12 mouse cellular contexts compared by ENCODE assay signal in genomic region chr5:50027001-50027400, GRCm38 (mm10). TPM values are rescaled to one million over a fixed set of nuclear protein-coding genes. Genes with fewer than 3 reads are reported as not detected.
A peak's percentile ranks its signal among the peaks of the same experiment; 100 is the strongest.
DNase-seq lines count a peak whose midpoint lies in the region; ATAC-seq and TF ChIP-seq lines count a peak whose summit lies in the region.
"Had no signal": no experiment of that assay in that cellular context is flagged by ENCODE, and none has a peak within 500 bp of the region (broad histone marks: within the 10 kb centered on the region; RNA-seq: fewer than 3 reads in every experiment).

No protein-coding gene starts in this region.

- DNase-seq in heart, adult 18-20 months = no peak
- peak; percentile 75 for DNase-seq in lung, embryonic 14.5 days
- no peak for DNase-seq in lung, postnatal 4 days
- peak; percentile 65 for DNase-seq in embryonic facial prominence, embryonic 14.5 days (ENCODE audit: low spot score)
- peak; percentile 27 for DNase-seq in heart, postnatal 4 days
- no peak for DNase-seq in cerebellum, adult 11-12 months
- no peak for DNase-seq in liver
- DNase-seq: gastrocnemius, postnatal 25 days; right cerebral cortex, postnatal 25 days had no signal

- H3K4me3 ChIP-seq in heart, embryonic 13.5 days = no peak overlapping the region
- H3K4me3 ChIP-seq in lung, embryonic 14.5 days (ENCODE audit: low read depth, low read length) = no peak overlapping the region
- no peak overlapping the region for H3K4me3 ChIP-seq in embryonic facial prominence, embryonic 14.5 days (ENCODE audit: low read depth, low read length)
- H3K4me3 ChIP-seq: kidney, embryonic 15.5 days; liver, embryonic 12.5 days had no signal

- H3K27me3 ChIP-seq in heart, embryonic 13.5 days (replicated peaks) = no peaks in the 10 kb centered on the region
- no peaks in the 10 kb centered on the region for H3K27me3 ChIP-seq in lung, embryonic 14.5 days (ENCODE audit: insufficient read depth, low read length)
- H3K27me3 ChIP-seq in embryonic facial prominence, embryonic 14.5 days (replicated peaks; ENCODE audit: control insufficient read depth, insufficient read depth, low read length) = no peaks in the 10 kb centered on the region
- H3K27me3 ChIP-seq: kidney, embryonic 15.5 days; liver, embryonic 12.5 days had no signal

- peaks cover 48% of the 10 kb centered on the region for H3K4me1 ChIP-seq in heart, embryonic 13.5 days
- H3K4me1 ChIP-seq in lung, embryonic 14.5 days (ENCODE audit: insufficient read depth) = peaks cover 24% of the 10 kb centered on the region
- H3K4me1 ChIP-seq in embryonic facial prominence, embryonic 14.5 days (ENCODE audit: control insufficient read depth, insufficient read depth, low read length) = peaks cover 21% of the 10 kb centered on the region

- no peak for TF ChIP-seq CTCF in lung, embryonic 14.5 days (IDR thresholded peaks at IDR 0.05; ENCODE audit: low read depth)

- ATAC-seq in heart, embryonic 13.5 days (ENCODE audit: extremely low read depth, insufficient number of reproducible peaks, low FRiP score, low TSS enrichment) = no peak
- peak; percentile 61; the same call in 1 of the 2 replicates for ATAC-seq in lung, embryonic 14.5 days (ENCODE audit: insufficient read depth)
- ATAC-seq in embryonic facial prominence, embryonic 14.5 days (ENCODE audit: low read depth) = no peak
- ATAC-seq: liver, embryonic 12.5 days had no signal

- no peak overlapping the region for H3K4me2 ChIP-seq in heart, embryonic 13.5 days
- no peak overlapping the region for H3K4me2 ChIP-seq in lung, embryonic 14.5 days
- H3K4me2 ChIP-seq in embryonic facial prominence, embryonic 14.5 days (ENCODE audit: low read depth, low read length) = no peak overlapping the region
- H3K4me2 ChIP-seq: kidney, embryonic 15.5 days; liver, embryonic 12.5 days had no signal

- no peaks in the 10 kb centered on the region for H3K9me3 ChIP-seq in heart, embryonic 13.5 days
- H3K9me3 ChIP-seq in lung, embryonic 14.5 days (ENCODE audit: low read depth, low read length) = no peaks in the 10 kb centered on the region
- no peaks in the 10 kb centered on the region for H3K9me3 ChIP-seq in embryonic facial prominence, embryonic 14.5 days (ENCODE audit: control insufficient read depth, low read length)
- H3K9me3 ChIP-seq: kidney, embryonic 15.5 days; liver, embryonic 12.5 days had no signal

- H3K27ac ChIP-seq in heart, embryonic 13.5 days (replicated peaks) = peak overlapping the region; percentile 61
- peak overlapping the region; percentile 55 for H3K27ac ChIP-seq in lung, embryonic 14.5 days (ENCODE audit: low read depth)
- no peak overlapping the region; the same call in 1 of the 2 replicates for H3K27ac ChIP-seq in embryonic facial prominence, embryonic 14.5 days (replicated peaks; ENCODE audit: low read depth, low read length)
- H3K27ac ChIP-seq: kidney, embryonic 15.5 days; liver, embryonic 12.5 days had no signal

- peaks cover 27% of the 10 kb centered on the region for H3K36me3 ChIP-seq in heart, embryonic 13.5 days
- H3K36me3 ChIP-seq in lung, embryonic 14.5 days (ENCODE audit: insufficient read depth) = peaks cover 18% of the 10 kb centered on the region
- H3K36me3 ChIP-seq in embryonic facial prominence, embryonic 14.5 days (ENCODE audit: control insufficient read depth, insufficient read depth, low read length) = peaks cover 25% of the 10 kb centered on the region

- WGBS in heart, embryonic 13.5 days = 47% methylated on average over 7 of the region's 7 CpGs
- 34% methylated on average over 7 of the region's 7 CpGs for WGBS in lung, embryonic 14.5 days
- WGBS in embryonic facial prominence, embryonic 14.5 days = 60% methylated on average over 7 of the region's 7 CpGs

- H3K9ac ChIP-seq in heart, embryonic 13.5 days = peak overlapping the region; percentile 56
- H3K9ac ChIP-seq in lung, embryonic 14.5 days = no peak overlapping the region
- H3K9ac ChIP-seq in embryonic facial prominence, embryonic 14.5 days (ENCODE audit: low read depth, low read length) = no peak overlapping the region
- H3K9ac ChIP-seq: kidney, embryonic 15.5 days; liver, embryonic 12.5 days had no signal

RNA-seq across cellular contexts. Expression of gene Adgra3, which starts 31.8 kb away (rescaled TPM):
- polyA plus RNA-seq in heart, embryonic 13.5 days (2015; fragmentation: Nextera tagmentation; extraction: Ambion mirVana) = 13.9 and 14.8 TPM in 2 replicates
- 10 to 100 TPM; 20.0 to 31.3 TPM for total RNA-seq in heart, adult 18-20 months (2021)
- 44.9 and 45.5 TPM in 2 replicates for polyA plus RNA-seq in lung, embryonic 14.5 days (2014; fragmentation: Nextera tagmentation; extraction: Ambion mirVana)
- 38.3 and 47.3 TPM in 2 replicates for polyA plus RNA-seq in embryonic facial prominence, embryonic 14.5 days (2014; fragmentation: Nextera tagmentation; extraction: Ambion mirVana)
- total RNA-seq in heart, postnatal 4 days (2021) = 10 to 100 TPM; 34.6 to 40.5 TPM

Comparison
In these comparisons a context has a peak if more than half of its experiments do, and no peak if none do; other contexts are left out.
1. DNase-seq: peak in lung, embryonic 14.5 days (single experiment), embryonic facial prominence, embryonic 14.5 days (single experiment) and heart, postnatal 4 days (single experiment); none in heart, adult 18-20 months (0 of 2), lung, postnatal 4 days (0 of 2), cerebellum, adult 11-12 months (single experiment) and liver (single experiment).